Mouse (Mus musculus) MEL-GATA-1-ER (cell line): Measurements from ENCODE around the gene Il1rapl1.

Experiments
- DNase-seq: peaks from one replicate; pipeline ENCODE4 v3.0.0-alpha.2; 2012; ENCODE audit warnings: low read depth; ENCODE audit errors: extremely low read depth

Il1rapl1 gene

DNA sequence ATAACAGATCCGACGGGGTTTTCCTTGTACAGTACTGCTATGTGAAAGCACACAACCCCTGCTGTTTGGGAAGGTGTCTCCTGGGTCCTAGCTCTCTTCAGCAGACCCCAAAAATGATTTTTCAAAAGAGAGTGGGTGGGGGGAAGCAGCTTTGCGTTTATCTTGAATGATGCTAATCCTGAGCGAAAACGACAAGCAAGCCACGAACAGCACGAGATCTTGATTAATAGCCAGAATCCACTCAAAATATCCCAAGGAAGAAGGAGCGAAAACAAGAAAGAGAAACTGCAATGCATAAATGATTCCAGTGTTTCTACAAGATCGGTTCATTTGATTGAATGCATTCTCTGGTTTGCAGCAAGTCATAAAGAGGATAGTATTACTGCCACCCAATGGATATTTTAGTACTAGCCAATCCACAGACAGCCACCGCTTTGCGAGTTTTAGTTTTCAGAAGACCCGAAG lies at the start of gene Il1rapl1:
Gene Il1rapl1 (minus strand): TSS at position 37 of the 465 bp plus-strand sequence.
- no peak for DNase-seq

DNA sequence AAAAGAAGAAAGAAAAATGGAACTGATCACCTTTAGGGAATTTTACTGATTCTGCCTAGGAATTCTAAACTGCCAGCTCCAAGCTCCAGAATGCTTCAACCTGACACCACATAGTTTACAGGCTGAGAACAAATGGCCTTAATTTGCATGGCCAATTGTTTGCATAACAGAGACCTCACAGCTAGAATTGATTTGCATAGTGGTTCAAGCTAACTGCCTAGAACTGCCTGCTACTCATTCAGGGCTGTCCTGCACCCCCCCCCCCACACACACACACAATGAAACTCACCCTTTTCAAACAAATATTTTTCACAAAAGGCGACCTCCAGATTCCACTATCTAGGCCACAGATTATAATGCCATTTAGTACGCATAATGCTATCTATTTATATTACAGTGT lies 42.6 kb upstream of the Il1rapl1 start:
- DNase-seq: no peak

DNA sequence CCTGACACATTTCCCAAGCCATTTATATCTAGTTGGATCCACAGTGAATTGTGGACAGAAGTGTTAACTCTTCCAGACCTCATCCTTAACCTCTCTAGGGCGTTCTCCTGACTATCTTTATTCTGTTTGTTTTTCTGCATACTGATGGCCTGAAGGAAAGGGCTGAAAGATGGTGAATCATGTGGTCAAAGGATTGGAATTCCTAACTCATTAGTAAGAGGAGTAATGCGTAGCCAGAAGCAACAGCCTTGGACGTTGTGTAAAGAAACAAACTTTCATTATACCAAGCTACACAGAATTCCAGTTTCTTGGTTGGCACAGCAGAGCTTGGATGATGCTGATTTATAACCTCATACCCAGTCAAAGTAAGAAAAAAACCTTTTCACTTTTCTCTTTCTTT lies 10.2 kb upstream of the Il1rapl1 start:
- DNase-seq: no peak

DNA sequence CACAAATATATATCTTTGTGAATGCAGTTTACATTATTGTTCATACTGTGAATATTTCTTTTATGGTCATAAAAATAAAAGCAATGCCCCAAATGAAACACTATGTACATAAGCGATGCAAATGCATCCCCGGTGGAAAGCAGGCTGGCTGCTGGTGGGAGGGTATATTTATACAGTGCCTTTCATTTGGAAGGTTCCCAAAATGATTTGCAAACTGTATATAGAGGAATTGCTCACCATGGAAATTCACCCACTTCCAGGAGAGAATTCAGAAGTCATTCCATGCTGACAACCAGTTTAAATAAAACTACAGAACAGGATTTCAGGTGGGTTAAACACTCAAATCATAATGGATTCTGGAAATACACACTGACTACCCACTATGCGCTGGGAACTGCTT lies 4.6 kb upstream of the Il1rapl1 start:
- no peak for DNase-seq

DNA sequence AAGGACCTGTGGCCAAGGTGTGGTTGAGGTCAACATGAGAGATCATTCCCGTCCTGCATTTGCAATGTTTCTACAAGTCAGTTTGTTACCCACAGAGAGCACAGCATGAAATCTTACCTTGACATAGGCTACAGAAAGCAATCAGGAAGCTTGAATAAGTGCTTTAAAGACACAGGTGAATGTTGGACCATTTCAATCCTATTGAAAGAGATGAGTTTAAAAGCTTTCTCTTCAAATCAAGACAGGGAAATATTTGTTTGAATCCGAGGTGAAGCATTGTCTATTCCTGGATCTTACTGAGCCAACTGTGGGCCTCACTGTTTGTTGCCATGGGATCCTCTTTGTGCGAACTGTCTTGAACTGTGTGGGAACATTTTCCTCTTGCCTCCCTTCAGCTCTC lies 2.4 kb upstream of the Il1rapl1 start:
- DNase-seq: no peak

DNA sequence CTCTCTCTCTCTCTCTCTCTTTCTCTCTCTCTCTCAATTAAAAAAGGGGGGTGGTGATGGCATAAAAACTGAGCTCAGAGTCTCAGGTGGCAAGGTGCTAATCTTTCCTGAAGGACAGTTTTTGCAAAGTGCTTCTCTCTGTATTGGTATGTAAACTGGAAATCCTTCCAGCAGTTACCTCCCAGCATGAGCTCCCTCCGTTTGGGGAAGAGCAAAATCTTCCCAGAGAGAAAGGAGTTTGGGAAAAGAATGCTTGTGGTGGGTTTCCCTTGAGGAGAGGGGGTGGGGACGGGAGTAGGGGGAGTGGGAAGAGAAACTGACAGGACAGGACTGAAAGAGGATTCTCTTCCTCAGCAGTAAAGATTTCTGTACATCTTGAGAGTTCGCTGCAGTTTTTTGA lies 881 bp upstream of the Il1rapl1 start:
- no peak for DNase-seq

DNA sequence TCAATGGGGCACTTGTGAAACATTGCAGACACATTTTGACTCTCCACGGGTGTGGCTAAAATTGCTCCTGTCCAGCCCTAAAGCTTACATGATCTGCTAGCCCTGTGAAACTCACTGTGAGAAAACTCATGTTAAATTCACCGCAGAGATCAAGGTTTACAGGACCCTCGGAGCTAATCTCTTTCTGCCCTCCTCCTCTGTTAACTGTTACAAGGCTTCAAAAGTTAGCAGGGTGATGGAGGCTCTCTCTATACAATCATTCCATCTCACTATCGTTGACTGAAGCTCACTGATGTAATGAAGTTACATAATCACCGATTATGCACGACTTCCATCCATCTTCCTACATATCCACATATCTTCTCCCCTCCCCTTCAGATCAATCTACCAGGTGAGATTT lies 1.9 kb downstream of the Il1rapl1 start:
- no peak for DNase-seq

DNA sequence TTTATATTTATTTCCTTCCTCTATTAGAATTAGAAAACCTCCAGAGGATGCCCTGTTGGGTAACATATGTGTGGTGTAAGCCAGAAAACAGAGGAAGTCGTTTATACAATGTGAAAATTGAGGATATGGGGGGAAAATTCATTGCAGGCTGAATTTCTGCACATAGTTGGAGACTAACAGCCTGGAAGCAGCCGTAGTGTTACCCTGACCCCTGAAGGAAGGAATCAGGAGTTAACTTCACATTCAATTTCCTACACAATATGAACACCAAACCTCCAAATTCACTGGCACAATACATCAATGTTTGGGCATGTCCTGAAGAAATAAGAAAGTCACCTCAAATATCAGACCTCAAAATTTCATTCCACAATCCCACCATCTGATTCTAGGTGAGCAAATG lies 3.2 kb downstream of the Il1rapl1 start:
- no peak for DNase-seq

DNA sequence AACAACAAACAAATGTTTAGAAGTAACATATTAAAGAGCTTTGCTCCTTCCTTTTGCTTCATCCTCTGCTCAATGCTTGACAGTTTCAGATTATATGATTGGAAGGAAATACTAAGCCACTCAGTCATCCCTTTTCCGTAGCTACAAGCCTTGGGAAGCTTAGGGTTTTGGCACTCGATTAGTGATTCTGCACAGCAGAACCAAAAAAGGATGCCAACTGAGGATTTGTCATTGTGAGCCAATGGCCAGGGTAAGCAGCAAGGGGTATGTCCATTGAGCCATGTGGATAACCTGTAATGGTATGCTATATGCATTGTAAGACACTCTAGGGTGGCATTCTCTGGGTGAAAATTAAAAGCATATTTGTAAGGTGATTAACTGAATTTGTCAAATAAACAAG lies 5.7 kb downstream of the Il1rapl1 start:
- no peak for DNase-seq

DNA sequence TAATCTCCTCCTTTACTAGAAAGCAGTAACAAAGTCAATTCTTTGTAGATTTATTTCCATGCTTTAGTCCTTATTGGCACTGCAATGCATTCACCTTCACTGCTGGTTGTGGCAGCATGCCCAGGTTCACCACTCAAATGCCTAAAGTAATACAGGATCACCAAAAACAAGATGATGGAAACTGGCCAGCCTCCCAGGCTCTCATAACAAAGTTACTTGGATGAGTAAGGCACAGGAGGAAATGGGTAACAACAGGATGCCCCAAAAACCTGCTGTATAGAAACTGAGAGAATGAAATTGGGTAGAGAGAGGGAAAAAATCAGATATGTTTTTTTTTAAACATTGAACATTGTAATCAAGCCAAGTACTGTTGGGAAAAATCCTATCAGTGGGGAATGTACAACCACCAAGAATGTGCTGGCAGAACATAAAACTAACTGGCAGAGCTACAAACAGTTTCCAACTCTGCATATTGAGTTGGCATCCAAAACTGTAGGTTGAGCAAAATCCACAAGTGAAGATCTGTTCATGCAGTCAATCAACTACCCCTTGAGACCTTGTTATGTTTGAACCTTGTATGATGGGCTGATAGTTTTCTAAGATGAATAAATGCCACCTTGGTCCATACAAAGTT lies 21.4 kb downstream of the Il1rapl1 start:
- DNase-seq: no peak

DNA sequence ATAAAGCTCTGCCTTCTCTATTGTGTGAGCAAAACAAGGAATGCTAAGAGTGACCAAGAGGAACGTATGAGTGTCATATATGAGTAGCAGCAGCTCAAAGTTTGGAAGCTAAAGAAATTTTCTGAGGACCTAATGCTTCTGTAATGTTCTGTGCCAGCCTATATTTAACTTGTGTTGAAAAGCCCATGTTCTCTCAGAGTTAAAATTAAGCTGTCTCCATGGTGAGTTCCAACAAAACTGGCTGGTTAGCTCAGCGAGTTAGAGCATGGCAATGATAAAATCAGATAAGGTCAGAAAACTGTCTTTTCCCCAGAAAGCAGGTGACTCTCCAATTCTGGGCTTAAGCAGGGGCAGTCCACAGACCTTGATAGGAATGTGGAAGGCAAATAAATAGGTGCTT lies 25.6 kb downstream of the Il1rapl1 start:
- DNase-seq: no peak

DNA sequence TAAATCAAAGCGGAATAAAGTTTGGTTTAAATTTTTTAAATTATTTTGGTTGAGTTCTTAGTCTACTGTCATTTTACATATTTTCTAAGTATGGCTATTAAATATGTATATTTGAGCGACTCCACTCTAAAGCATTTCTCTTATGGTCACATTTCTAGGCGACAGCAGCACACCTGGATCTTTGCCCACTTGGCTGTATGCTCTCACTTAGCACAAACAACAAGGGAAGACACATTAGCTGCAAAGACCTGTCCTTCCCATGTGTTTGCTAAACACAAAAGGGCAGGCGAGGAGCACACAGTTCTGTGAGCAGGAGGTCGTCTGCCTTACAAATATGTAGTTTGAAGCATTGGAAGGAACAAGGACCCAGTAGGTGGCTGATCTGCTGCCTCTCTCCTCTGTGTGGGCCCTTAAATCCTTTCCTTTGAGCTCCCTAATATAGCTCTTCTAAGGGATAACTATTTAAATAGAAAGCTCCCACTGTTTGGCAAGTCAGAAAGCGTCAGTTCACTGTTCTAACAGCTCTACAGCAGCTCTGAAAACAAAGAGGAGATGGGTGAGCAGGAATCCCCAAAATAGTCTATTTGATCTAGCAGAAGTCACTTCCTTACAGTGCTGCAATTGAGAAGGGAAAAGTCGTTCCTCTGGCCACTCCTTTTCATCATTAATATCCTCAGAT lies 42.6 kb downstream of the Il1rapl1 start:
- DNase-seq: no peak

DNA sequence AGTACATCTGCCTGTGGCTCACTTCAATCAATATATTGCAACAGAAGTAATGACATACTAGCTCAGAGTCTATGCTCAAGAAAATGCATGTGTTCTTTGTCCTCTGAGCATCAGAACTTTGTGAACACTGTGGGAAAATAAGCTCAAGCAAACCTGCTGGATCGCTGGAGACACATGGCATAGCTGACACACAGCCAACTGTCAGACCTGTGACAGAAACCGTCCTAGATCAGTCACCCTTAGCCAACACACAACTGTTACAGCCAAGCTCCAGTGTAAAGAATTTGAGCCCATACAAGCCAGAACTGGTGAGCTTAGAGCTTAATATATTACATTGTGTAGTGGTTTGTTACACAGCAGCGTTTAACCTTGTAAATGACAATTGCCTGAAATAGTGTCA lies 45.1 kb downstream of the Il1rapl1 start:
- DNase-seq: no peak

DNA sequence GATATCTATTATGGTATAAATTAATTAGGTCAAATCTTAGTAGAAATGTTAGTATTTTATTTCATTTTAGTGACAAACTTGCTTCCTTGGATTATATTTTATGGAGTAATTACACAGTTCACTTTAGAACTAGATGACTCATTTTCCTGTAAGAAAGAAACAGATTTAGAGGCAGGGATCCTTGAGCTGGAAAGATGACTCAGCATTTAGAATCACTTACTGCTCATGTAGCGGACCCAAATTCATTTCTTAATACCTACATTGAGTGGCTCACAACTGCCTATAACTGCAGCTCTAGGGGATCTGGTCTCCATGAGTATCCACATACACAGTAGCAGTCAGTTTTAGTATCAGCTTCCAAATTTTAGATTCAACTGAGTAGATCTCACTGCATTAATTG lies 71.9 kb downstream of the Il1rapl1 start:
- no peak for DNase-seq

DNA sequence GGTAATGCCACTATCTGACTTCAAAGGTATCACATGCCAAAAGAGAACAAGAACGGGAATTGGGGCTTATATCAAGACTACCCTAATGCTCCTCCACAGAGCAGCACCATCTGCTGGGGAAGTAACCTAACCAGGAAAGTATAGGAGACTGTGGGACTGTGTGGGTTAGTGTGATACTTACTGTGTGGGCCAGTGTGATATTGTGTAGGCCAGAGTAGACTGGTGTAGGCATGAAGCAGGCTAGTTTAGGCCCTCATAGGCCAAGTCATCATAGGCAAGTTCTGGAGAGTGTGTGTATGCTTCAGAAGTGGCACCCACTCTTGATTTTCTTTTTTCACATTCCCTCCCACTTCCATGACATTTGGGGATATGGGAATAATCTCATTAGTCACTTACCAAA lies 76.5 kb downstream of the Il1rapl1 start:
- DNase-seq: no peak

DNA sequence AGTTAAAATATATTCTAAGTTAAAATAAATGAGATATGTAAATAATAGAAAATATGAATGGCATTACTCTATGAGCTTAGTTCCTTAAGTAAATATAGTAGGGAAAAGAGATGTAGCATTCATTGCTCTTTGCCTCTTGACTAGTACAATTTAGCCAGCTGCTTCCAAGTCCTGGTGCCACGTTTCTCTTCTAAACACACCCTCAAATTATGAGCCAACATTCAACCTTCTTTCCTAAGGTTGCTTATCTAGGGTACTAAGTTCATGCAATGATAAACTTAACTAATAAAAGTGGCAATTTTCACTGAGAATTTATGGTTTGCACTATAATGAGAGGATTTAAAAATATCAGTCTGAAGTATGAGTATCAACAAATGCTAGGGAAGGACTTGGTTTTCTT lies 218.3 kb downstream of the Il1rapl1 start:
- DNase-seq: no peak

DNA sequence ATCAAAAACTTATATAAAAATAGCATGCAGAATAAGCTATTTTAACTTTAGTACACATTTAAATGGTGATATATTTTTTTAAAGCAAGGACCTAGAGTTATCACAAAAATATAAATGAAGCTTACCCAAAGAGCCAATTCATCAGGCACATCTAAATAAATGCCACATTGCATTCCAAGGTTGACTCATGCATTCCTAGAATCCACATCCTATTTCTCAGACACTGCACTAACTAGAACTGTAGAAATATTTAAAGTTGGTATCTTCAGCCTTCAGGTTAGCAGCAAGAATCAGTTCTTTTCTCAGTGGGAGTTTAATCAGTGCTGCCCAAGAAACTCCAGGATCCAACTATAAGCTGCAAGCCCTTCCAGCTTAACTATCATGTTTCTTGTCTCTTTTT lies 223.5 kb downstream of the Il1rapl1 start:
- no peak for DNase-seq

DNA sequence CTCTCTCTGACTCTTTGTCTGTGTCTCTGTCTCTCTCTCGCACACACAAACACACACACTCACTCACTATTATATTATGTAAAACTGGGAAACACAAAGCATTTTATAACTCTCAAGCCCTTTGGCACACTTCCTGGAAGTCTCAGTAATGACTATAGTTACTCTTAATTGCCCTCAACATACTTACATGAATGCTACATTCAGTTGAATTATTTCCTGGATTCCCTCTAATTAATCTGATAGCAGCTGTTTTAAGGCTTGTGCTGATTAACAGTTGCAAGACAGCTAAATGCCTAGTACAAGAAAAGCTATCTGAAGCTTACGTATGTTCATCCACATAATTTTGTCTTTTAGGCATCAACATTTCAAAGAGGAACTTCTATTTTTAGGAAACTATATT lies 261.3 kb downstream of the Il1rapl1 start:
- no peak for DNase-seq

DNA sequence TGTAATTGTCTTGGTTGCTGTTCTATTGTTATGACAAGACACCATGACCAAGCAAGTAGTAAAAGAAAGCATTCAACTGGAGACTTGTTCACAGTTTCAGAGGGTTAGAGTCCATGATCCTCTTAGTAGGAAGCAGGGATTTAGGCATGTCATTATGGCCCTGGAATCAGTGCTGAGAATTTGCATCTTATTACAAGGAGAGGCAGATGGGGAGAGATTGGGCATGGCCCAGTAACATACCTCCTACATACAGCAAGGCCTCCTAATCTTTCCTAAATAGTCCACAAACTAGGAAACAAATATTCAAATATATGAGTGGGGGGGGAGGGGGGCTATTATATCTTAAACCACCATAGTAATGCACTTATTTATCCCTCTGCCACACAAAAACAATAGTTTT lies 301.6 kb downstream of the Il1rapl1 start:
- no peak for DNase-seq

DNA sequence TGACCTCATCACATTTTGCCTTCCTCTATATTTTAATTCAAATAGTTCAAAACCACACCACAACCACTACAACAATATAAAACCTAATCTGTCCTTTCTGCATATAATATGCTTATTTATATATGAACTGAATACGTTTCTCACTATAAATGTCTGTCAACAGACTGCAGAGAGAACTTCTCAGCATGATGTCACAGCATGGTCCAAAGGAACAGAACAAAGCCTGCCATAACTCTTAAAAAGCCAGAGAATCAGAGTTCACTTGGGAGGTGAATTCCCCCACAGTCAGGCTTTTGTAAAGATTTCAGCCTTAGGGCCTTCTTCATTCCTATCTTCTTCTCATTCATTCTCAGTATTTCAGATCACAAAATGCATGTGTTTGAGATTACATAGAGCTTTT lies 307.7 kb downstream of the Il1rapl1 start:
- DNase-seq: no peak

DNA sequence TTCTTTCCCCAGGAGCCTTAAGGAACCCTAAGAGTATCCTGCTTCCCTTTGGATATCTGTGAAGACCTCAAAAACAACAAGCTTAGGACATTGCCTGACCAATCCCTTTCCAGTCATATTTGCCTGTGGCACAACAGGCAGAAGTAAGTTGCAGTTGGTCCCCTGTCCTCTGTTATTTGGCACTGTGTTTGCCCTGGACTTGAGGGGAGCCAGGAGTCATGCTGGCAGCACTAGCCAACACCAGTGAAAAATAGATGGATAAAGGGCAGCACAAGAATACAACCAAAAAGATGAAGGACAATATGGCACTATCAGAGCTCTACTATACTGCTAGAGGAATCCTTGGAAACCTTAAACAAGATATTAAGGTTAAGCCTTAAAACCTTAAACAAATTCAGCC lies 322.4 kb downstream of the Il1rapl1 start:
- DNase-seq: no peak

DNA sequence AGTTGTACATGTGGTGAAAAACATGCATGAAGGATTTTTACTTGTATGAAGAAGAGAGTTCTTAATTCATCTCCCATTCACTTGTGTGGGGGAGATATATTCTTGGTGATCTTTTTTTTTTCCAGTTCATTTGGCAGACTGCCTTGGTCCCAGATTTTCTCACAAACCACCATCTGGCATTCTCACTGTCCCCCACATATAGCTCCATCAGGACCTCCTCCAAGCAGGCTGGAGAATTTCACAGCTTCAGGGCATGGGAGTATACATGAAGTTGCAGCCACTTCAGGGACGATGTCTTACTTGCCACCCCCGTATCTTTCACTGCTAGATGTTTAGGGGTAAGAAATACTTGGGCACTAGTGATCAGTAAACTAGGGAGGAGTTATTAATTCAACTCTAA lies 404.9 kb downstream of the Il1rapl1 start:
- no peak for DNase-seq

DNA sequence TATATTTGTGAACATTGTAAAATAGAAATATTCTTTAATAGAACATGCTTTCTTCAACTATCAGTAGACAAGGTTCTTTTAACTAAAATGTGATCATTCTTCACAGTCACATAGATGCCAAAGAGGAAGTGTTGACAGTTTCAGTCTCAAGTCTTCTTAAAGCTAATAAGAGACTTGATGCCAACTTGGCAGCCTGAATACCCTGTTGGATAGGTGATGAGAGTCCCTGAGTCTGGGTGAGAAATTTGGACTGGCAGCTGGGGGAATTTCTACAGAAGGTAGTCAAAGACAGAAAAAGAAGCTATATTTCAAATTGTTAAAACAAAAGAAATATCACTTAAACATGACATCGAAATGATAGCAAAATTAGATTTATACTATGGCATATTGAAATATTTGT lies 451.6 kb downstream of the Il1rapl1 start:
- DNase-seq: no peak
